Mouse (Mus musculus): ENCODE data around the gene Efcab5. TPM values are rescaled to one million over a fixed set of nuclear protein-coding genes. Genes with fewer than 3 reads are reported as not detected.
"Not testable (repeated sequence)": the region's sequence is repeated elsewhere in the genome, so short reads cannot be mapped to it uniquely, and the experiment has no call there.

Efcab5 gene
- total RNA-seq, 1 experiment from 2014 or later: 1.2 TPM

DNA sequence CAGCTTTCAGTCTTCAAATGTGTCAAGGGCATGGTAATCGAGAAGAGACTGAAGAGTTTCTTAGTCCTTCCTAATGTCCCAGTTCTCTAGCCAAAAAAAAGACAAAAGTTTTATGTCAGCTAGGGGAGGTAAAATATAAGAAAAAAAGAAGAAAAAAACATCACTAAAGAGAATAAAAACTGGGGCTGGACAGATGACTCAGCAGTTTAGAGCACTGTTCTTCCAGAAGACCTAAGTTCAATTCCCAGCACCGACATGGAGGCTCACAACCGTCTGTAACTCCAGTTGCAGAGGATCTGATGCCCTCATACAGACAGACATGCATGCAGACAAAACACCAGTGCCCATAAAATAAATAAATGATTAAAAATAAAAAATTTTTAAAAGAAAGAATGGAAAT is 60.2 kb downstream of the Efcab5 start:
- no peak for ATAC-seq (replicated peaks in 1 of 2; ENCODE audit: insufficient read depth in 1 of 2, low FRiP score in 2 of 2, low TSS enrichment in 1 of 2, low read depth in 1 of 2, poor library complexity in 2 of 2, severe bottlenecking in 2 of 2)

GRCm38 (mm10) chr11:77111141-77111540 is 77.6 kb downstream of the Efcab5 start:
- no peak for ATAC-seq (replicated peaks in 1 of 2; ENCODE audit: insufficient read depth in 1 of 2, low FRiP score in 2 of 2, low TSS enrichment in 1 of 2, low read depth in 1 of 2, poor library complexity in 2 of 2, severe bottlenecking in 2 of 2)

DNA sequence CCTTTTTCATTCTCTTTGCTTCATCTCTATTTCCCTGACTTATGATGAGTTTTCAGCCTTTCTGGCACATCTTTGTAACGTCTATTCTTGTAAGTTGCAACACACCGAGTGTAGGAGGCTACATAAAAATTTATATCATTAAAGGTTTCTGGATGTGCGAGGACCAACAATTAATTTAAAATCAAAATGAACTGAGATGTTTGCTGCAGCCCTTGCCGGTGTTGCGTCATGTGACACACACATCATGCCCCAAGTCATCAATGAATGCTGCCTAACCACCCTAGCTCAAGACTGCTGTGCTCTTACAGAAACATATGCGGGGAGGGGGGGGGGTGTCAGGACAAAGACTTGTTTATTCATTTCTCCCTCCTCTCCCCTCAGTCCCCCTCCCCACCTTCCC is 80.3 kb downstream of the Efcab5 start:
- no peak for ATAC-seq (replicated peaks in 1 of 2; ENCODE audit: insufficient read depth in 1 of 2, low FRiP score in 2 of 2, low TSS enrichment in 1 of 2, low read depth in 1 of 2, poor library complexity in 2 of 2, severe bottlenecking in 2 of 2)

DNA sequence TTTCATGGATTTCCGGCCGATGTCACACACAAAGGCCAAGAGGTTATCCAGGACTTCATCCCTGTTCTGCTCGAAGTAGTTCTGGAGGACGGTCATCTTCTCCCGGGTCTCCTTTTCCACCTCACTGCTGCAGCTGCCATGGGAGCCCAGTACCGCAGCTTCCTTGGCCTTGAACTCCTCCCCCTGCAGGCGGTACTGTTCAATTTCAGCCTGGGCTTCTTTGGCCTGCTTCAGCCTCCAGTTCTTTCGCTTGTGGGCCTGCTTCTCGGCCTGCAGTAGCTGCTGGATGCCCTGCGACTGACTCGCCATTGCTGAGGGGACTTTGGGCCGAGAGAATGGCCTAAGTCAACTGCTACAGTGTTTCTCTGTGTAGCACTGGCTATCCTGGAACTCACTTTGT is 80.9 kb downstream of the Efcab5 start:
- ATAC-seq (replicated peaks in 1 of 2; ENCODE audit: insufficient read depth in 1 of 2, low FRiP score in 2 of 2, low TSS enrichment in 1 of 2, low read depth in 1 of 2, poor library complexity in 2 of 2, severe bottlenecking in 2 of 2): not testable (repeated sequence)

DNA sequence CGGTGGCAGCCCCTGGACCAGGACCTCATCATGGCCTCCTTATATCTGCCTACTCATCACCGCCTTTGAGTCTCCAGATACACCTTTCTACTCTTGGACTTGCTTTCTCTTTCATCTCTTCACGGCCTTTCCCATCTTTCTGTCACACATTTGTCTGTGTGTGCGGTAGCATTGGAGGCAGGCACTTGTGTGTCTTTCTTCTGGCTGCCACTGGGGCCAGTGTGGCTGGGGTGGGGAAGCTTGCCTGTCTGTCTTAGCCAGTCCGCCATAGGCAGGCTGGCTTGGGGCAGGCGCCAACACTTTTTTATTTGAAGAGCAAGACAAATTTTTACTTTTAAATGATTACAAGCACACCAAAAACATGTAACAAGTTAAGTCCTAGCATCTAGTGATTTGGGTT is 81.8 kb downstream of the Efcab5 start:
- no peak for ATAC-seq (replicated peaks in 1 of 2; ENCODE audit: insufficient read depth in 1 of 2, low FRiP score in 2 of 2, low TSS enrichment in 1 of 2, low read depth in 1 of 2, poor library complexity in 2 of 2, severe bottlenecking in 2 of 2)

GRCm38 (mm10) chr11:77100137-77100937 is 88.4 kb downstream of the Efcab5 start:
- peak; percentile 71 to 81 for ATAC-seq (replicated peaks in 1 of 2; ENCODE audit: insufficient read depth in 1 of 2, low FRiP score in 2 of 2, low TSS enrichment in 1 of 2, low read depth in 1 of 2, poor library complexity in 2 of 2, severe bottlenecking in 2 of 2)

- no peak for ATAC-seq (replicated peaks in 1 of 2; ENCODE audit: insufficient read depth in 1 of 2, low FRiP score in 2 of 2, low TSS enrichment in 1 of 2, low read depth in 1 of 2, poor library complexity in 2 of 2, severe bottlenecking in 2 of 2)
Measured at GRCm38 (mm10) chr11:77098332-77098972, 90.3 kb downstream of the Efcab5 start.

- ATAC-seq (replicated peaks in 1 of 2; ENCODE audit: insufficient read depth in 1 of 2, low FRiP score in 2 of 2, low TSS enrichment in 1 of 2, low read depth in 1 of 2, poor library complexity in 2 of 2, severe bottlenecking in 2 of 2): no peak
Measured at GRCm38 (mm10) chr11:77096991-77097390, 91.8 kb downstream of the Efcab5 start.

DNA sequence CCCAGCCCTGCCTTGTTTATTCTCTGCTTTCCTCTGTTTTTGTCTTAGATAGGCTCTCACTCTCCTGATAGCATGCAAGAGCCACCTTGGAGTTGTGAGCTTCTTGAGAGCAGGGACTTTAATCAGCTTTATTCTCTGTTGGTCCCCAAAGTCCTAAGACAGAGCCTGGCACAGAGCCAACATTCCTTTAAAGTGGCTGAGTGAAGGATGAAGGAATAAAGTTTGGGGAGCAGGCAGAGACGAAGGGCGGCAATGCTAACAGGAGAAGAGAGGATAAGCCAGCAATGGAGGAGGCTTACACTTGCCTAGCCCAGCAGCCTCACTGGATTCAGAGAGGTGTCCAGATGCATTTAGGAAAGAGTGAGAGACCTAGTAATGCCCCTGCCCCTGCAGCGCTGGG is 92.2 kb downstream of the Efcab5 start:
- no peak for ATAC-seq (replicated peaks in 1 of 2; ENCODE audit: insufficient read depth in 1 of 2, low FRiP score in 2 of 2, low TSS enrichment in 1 of 2, low read depth in 1 of 2, poor library complexity in 2 of 2, severe bottlenecking in 2 of 2)

DNA sequence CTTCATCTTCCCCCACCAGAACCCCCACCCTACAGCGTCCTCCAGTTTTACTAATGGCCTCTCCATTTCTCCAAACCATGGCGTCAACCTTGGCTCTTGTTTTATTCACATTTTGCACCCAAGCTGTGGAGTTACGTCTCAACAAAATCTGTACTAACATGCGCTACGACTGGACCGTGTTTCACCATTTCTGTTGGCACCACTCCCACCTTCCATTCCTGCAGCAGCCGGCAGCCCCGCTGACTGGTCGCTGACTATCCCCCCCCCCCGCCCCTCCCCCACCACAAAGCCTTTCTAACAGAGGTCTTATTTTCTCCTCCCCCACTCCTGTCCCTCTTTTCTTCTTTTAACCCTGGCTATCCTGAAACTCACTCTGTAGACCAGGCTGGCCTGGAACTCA is 93.6 kb downstream of the Efcab5 start:
- ATAC-seq (replicated peaks in 1 of 2; ENCODE audit: insufficient read depth in 1 of 2, low FRiP score in 2 of 2, low TSS enrichment in 1 of 2, low read depth in 1 of 2, poor library complexity in 2 of 2, severe bottlenecking in 2 of 2): no peak

DNA sequence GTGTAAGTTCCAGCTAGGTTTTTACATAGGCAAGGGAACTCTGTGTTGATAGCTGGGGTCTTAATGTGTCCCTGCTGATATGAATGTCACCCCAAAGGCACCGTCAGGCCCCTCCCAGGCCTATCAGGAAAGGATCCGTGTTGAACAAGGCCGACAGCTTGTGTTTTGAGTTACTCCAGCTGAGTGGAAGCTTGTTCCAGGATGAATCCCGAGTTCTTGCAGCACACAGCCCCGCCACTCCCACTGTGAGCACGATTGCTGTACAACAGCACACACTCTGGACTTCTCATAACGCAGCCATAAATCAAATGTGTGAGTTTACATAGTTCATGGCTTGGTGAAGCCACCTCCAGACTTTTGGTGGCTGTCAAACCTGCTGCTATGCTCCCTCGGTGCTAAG is 94.6 kb downstream of the Efcab5 start:
- no peak for ATAC-seq (replicated peaks in 1 of 2; ENCODE audit: insufficient read depth in 1 of 2, low FRiP score in 2 of 2, low TSS enrichment in 1 of 2, low read depth in 1 of 2, poor library complexity in 2 of 2, severe bottlenecking in 2 of 2)

GRCm38 (mm10) chr11:77093208-77093607 is 95.6 kb downstream of the Efcab5 start:
- ATAC-seq (replicated peaks in 1 of 2; ENCODE audit: insufficient read depth in 1 of 2, low FRiP score in 2 of 2, low TSS enrichment in 1 of 2, low read depth in 1 of 2, poor library complexity in 2 of 2, severe bottlenecking in 2 of 2): no peak

- no peak for ATAC-seq (replicated peaks in 1 of 2; ENCODE audit: insufficient read depth in 1 of 2, low FRiP score in 2 of 2, low TSS enrichment in 1 of 2, low read depth in 1 of 2, poor library complexity in 2 of 2, severe bottlenecking in 2 of 2)
Measured at GRCm38 (mm10) chr11:77089162-77089561, 99.6 kb downstream of the Efcab5 start.

DNA sequence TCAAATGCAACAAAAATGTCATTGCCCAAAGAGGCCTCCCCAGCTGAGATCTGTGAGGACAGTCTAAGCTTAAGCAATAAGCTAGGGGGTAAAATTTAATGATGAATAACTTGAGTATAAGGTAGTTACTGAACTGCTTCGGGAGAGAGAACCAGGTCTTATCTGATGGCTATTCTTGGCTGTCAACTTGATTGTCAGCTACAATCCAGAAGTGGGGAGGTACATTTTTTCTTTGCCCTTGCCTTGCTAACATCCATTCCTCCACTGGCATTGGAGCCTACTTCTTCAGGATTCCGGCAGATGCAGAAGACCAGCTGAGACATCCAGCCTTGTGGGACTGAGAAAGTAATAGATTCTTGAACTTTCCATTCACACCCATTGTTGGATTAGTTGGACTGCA is 101.8 kb downstream of the Efcab5 start:
- ATAC-seq (replicated peaks in 1 of 2; ENCODE audit: insufficient read depth in 1 of 2, low FRiP score in 2 of 2, low TSS enrichment in 1 of 2, low read depth in 1 of 2, poor library complexity in 2 of 2, severe bottlenecking in 2 of 2): no peak

- ATAC-seq (replicated peaks in 1 of 2; ENCODE audit: insufficient read depth in 1 of 2, low FRiP score in 2 of 2, low TSS enrichment in 1 of 2, low read depth in 1 of 2, poor library complexity in 2 of 2, severe bottlenecking in 2 of 2): no peak
Measured at GRCm38 (mm10) chr11:77084001-77084682, 104.6 kb downstream of the Efcab5 start.

GRCm38 (mm10) chr11:77079361-77079760 is 109.4 kb downstream of the Efcab5 start:
- ATAC-seq (replicated peaks in 1 of 2; ENCODE audit: insufficient read depth in 1 of 2, low FRiP score in 2 of 2, low TSS enrichment in 1 of 2, low read depth in 1 of 2, poor library complexity in 2 of 2, severe bottlenecking in 2 of 2): no peak

DNA sequence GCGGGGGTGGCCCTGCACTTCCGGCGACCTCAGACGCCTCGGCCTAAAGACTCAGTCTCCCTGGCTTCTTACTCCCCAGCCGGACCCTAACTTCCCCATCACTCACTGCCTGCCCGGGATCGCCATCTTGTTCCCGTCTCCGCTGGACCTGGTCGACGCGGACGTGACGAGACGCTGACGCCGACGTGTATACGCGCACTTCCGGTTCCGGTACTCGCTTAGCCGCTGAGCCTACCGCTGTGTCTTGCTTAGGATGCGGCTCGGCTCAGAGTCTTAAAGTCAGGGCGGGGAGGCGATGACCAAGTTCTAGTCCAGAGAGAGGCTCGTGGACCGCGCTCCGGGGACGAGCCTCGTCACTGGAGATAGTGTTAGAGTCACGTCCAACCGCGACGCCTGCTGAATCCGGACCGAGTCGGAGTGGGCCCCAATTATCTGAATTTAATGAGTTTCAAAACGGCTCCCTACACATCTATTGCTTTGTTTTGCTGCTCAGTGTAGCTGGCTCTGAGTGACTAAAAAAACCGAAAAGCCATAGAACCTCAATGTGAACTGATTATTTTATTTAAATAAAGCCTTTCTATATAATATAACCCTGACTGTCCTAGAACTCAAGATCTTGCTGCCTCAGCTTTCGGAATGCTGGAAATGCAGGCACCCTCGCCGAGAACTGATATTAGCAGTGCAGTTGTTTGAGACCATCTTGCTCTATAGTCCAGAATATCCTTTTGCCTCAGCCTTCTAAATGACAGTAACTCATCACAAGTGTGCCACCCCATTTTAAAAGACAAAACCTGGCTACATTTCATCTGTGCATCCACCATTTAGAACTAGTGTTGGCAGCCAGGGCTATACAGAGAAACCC is 110.3 kb downstream of the Efcab5 start, which contains the start of gene Nsrp1:
TSS of gene Nsrp1 (minus strand) at position 163 of the 862 bp plus-strand sequence.
- peak; percentile 100 for ATAC-seq (replicated peaks in 1 of 2; ENCODE audit: insufficient read depth in 1 of 2, low FRiP score in 2 of 2, low TSS enrichment in 1 of 2, low read depth in 1 of 2, poor library complexity in 2 of 2, severe bottlenecking in 2 of 2)

Data from hematopoietic stem cell, adult 5-6 weeks (primary cell).